Mouse (Mus musculus) heart, adult 2 months (tissue): Measurements from ENCODE around the gene S1pr1. TPM values are rescaled to one million over a fixed set of nuclear protein-coding genes. Genes with fewer than 3 reads are reported as not detected.

Source experiments
- DNase-seq, 2 experiments: peaks; one replicate each; pipeline ENCODE4 v3.0.0; 2021
- H3K27ac ChIP-seq: fragments of 200-600 bp; 2 replicates; pipeline ENCODE4 v1.8.1; 2022
- H3K27me3 ChIP-seq: fragments of 200-500 bp; 2 replicates; pipeline ENCODE4 v1.6.1; 2012; ENCODE audit warnings: mild to moderate bottlenecking, low read length, inconsistent platforms, mixed read lengths; ENCODE audit not compliant: control insufficient read depth, insufficient read depth
- H3K36me3 ChIP-seq: fragments of 200-500 bp; 2 replicates; pipeline ENCODE4 v1.6.1; 2012; ENCODE audit warnings: low read length, inconsistent platforms; ENCODE audit not compliant: control insufficient read depth, insufficient read depth
- H3K4me1 ChIP-seq: fragments of 200-500 bp; 2 replicates; pipeline ENCODE4 v1.6.1; 2011; ENCODE audit warnings: low read length; ENCODE audit not compliant: control insufficient read depth, insufficient read depth
- H3K4me3 ChIP-seq: fragments of 200-600 bp; 2 replicates; pipeline ENCODE4 v1.8.1; 2022
- H3K79me2 ChIP-seq: fragments of 200-500 bp; replicated peaks from 2 replicates; pipeline ENCODE4 v1.6.1; 2012; ENCODE audit warnings: mild to moderate bottlenecking, inconsistent platforms, low read length, moderate library complexity, mixed read lengths; ENCODE audit not compliant: control insufficient read depth, insufficient read depth
- H3K9ac ChIP-seq: fragments of 200-500 bp; 2 replicates; pipeline ENCODE4 v1.6.1; 2012; ENCODE audit warnings: low read depth, mild to moderate bottlenecking, control low read depth, inconsistent platforms, low read length, mixed read lengths
- CTCF ChIP-seq: fragments of 200-600 bp; IDR thresholded peaks from 2 replicates; pipeline ENCODE4 v1.8.1; 2022; ENCODE audit warnings: antibody characterized with exemption, mild to moderate bottlenecking, moderate library complexity
- EP300 ChIP-seq: fragments of 200-500 bp; IDR thresholded peaks from 2 replicates; pipeline ENCODE4 v1.6.1; 2011; ENCODE audit warnings: low read depth, low read length, control low read depth; ENCODE audit not compliant: insufficient read depth
- POLR2A ChIP-seq: fragments of 200-500 bp; IDR thresholded peaks from 2 replicates; pipeline ENCODE4 v1.6.1; 2011; ENCODE audit warnings: mild to moderate bottlenecking, low read depth, low read length, control low read depth; ENCODE audit not compliant: insufficient read depth
- WGBS: fragments of 180-500 bp; shearing (Covaris S2); methylation state at CpG from one replicate; pipeline ENCODE4 v1.1.7; 2018; 5-methylcytosine and 5-hydroxymethylcytosine counted together
- intact Hi-C: fragments of 180-260 bp; cut with DNase I; formaldehyde crosslinking; loops from one replicate; pipeline ENCODE4 v1.15.1; 2025
- polyA plus RNA-seq: library from polyadenylated mRNA; depleted of rRNA; stranded (reverse); fragments of >200 nt; gene quantifications from 2 replicates; pipeline ENCODE4 v1.2.3, GENCODE M21; 2012
- total RNA-seq, 2 experiments: library from RNA; stranded (reverse); gene quantifications; 2 replicates each; pipeline ENCODE4 v1.2.3; 2021

The S1pr1 gene
- total and polyA plus RNA-seq, 3 experiments: 53.8 to 72.1 (median 67.0) TPM

DNA sequence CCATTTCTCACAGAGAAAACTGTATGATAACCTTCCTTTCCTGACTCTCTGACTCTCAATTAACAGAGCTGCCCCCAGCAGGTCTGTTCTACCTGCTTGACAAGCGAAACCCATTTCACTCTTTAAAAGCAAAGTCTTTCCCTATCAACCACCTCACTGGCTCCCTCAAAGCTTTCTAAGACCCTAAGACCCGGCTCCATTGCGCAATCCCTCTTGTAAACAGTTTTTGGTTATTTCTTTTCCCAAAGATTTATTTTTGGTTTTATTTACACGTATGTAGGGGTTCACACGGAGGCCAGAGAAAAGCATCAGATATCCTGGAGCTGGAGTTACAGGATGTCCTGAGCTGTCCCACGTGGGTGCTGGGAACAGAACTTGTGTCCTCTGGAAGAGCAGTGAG lies 4.0 kb upstream of the S1pr1 start:
- Histone ChIP-seq H3K4me1 (no peaks in the 10 kb centered on the region), H3K36me3 (no peaks in the 10 kb centered on the region), H3K27ac (no peak overlapping the region), H3K27me3 (no peaks in the 10 kb centered on the region), H3K9ac (no peak overlapping the region), H3K79me2 (no peaks in the 10 kb centered on the region), H3K4me3 (no peak overlapping the region)
- no peak for DNase-seq
- TF ChIP-seq CTCF (no peak), EP300 (no peak), POLR2A (no peak)
- 69% methylated on average over 6 of the region's 6 CpGs for WGBS
- intact Hi-C loops: no loop called here

GRCm38 (mm10) chr3:115715900-115716515 lies 1.1 kb upstream of the S1pr1 start:
- intact Hi-C loops: loop anchor here (2.0 kb wide), 1 partner anchor 173 kb away; no protein-coding TSS in a partner anchor
- Histone ChIP-seq H3K4me1 (no peaks in the 10 kb centered on the region), H3K36me3 (no peaks in the 10 kb centered on the region), H3K27ac (peak overlapping the region; percentile 94), H3K9ac (peak overlapping the region; percentile 92), H3K79me2 (no peaks in the 10 kb centered on the region; the same call in 1 of the 2 replicates), H3K27me3 (no peaks in the 10 kb centered on the region), H3K4me3 (peak overlapping the region; percentile 78)
- WGBS: 72% methylated on average over 3 of the region's 3 CpGs
- TF ChIP-seq POLR2A: 0 out of 2 replicates have a peak, but pooled peaks have one; percentile 28
- no peak for TF ChIP-seq CTCF
- TF ChIP-seq EP300: no peak
- no peak for DNase-seq

GRCm38 (mm10) chr3:115714049-115714435 lies 830 bp downstream of the S1pr1 start:
- WGBS: under 1% methylated on average over 5 of the region's 5 CpGs
- DNase-seq: no peak
- Histone ChIP-seq H3K36me3 (peaks cover 9% of the 10 kb centered on the region), H3K79me2 (no peaks in the 10 kb centered on the region; the same call in 1 of the 2 replicates), H3K4me1 (no peaks in the 10 kb centered on the region), H3K4me3 (peak overlapping the region; percentile 78), H3K27me3 (no peaks in the 10 kb centered on the region), H3K9ac (peak overlapping the region; percentile 72), H3K27ac (peak overlapping the region; percentile 94)
- intact Hi-C loops: loop anchor here (1.0 to 5.0 kb wide), 3 partner anchors 52 to 223 kb away; no protein-coding TSS in a partner anchor
- no peak for TF ChIP-seq POLR2A
- TF ChIP-seq EP300: no peak
- no peak for TF ChIP-seq CTCF

DNA sequence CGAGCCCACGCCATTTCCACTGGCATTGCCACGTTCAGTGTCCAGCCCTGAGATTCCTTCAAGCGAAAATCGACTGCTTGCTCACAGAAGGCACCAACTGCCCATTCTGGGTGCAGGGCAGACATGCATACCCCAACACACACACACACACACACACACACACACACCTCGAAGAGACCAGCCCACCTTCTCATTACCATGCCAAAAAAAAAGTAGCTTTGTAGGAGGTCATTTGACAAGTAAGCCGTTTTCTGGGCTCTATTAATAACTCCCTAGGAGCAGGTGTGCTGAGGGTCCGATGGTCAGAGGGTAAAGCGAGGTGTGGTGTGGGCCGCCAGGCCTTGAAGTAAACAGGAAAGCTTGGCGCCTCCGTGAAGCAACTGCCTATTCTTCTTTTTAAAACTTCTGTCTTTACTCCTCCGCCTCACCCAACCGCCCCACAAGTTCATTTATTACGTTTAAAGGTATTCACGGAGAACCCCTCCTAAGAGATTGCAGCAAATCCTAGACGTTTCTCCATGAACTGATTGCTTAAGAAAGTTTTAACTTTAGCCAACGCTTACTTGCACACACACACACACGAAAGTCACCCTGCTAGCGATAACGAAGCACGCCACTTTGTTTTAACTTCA lies 1.3 kb downstream of the S1pr1 start:
- H3K27me3 ChIP-seq: no peaks in the 10 kb centered on the region
- H3K79me2 ChIP-seq: no peaks in the 10 kb centered on the region; the same call in 1 of the 2 replicates
- peak overlapping the region; percentile 94 for H3K27ac ChIP-seq
- peak overlapping the region; percentile 78 for H3K4me3 ChIP-seq
- H3K36me3 ChIP-seq: peaks cover 11% of the 10 kb centered on the region
- TF ChIP-seq POLR2A: peak; percentile 21; the same call in 1 of the 2 replicates
- no peak for TF ChIP-seq CTCF
- DNase-seq: peak; percentile 50 to 51
- peaks cover 2% of the 10 kb centered on the region for H3K4me1 ChIP-seq
- H3K9ac ChIP-seq: peak overlapping the region; percentile 72
- 10% methylated on average over 22 of the region's 22 CpGs for WGBS
- intact Hi-C loops: loop anchor here (1.0 to 5.0 kb wide), 5 partner anchors 53 to 265 kb away; no protein-coding TSS in a partner anchor

GRCm38 (mm10) chr3:115712808-115713200 lies 2.1 kb downstream of the S1pr1 start:
- intact Hi-C loops: loop anchor here (1.0 to 5.0 kb wide), 5 partner anchors 52 to 266 kb away; no protein-coding TSS in a partner anchor
- H3K9ac ChIP-seq: peak overlapping the region; percentile 78
- peak overlapping the region; percentile 94 for H3K27ac ChIP-seq
- H3K4me3 ChIP-seq: peak overlapping the region; percentile 78
- H3K36me3 ChIP-seq: peaks cover 16% of the 10 kb centered on the region
- peaks cover 4% of the 10 kb centered on the region for H3K4me1 ChIP-seq
- TF ChIP-seq CTCF: no peak; the same call in 1 of the 2 replicates
- TF ChIP-seq EP300: peak; percentile 89; the same call in 1 of the 2 replicates
- TF ChIP-seq POLR2A: peak; percentile 61
- no peaks in the 10 kb centered on the region; the same call in 1 of the 2 replicates for H3K79me2 ChIP-seq
- peak; percentile 79 to 86 for DNase-seq
- no peaks in the 10 kb centered on the region for H3K27me3 ChIP-seq
- 4% methylated on average over 9 of the region's 9 CpGs for WGBS
